Mouse (Mus musculus) CH12.LX (cell line): ENCODE measurements around the gene Lypd1. TPM values are rescaled to one million over a fixed set of nuclear protein-coding genes. Genes with fewer than 3 reads are reported as not detected.
A peak's percentile ranks its signal among the peaks of the same experiment; 100 is the strongest.

Experiments used
- DNase-seq: peaks from one replicate; pipeline ENCODE4 v3.0.0-alpha.2; 2013; ENCODE audit errors: extremely low read depth
- H3K27ac ChIP-seq: 2 replicates; pipeline ENCODE4 v1.5.1; 2012; ENCODE audit warnings: low read depth, mild to moderate bottlenecking, control low read depth, moderate library complexity; ENCODE audit not compliant: insufficient read depth
- H3K27me3 ChIP-seq: replicated peaks from 2 replicates; pipeline ENCODE3; 2012; ENCODE audit warnings: inconsistent platforms
- H3K36me3 ChIP-seq, 2 experiments: replicated peaks in 1 of 2; 2 replicates each; pipeline versions ENCODE3 to v1.6.1; 2012; ENCODE audit warnings: inconsistent platforms in 1 of 2, low read length in 1 of 2, mild to moderate bottlenecking in 1 of 2, mixed read lengths in 1 of 2, moderate library complexity in 1 of 2; ENCODE audit not compliant: control insufficient read depth in 1 of 2, insufficient read depth in 1 of 2
- H3K4me1 ChIP-seq, 2 experiments: 2 replicates each; pipeline ENCODE4 v1.6.1; 2012; ENCODE audit warnings: inconsistent platforms in 1 of 2, moderate library complexity in 1 of 2; ENCODE audit not compliant: insufficient read depth in 2 of 2, control insufficient read depth in 1 of 2
- H3K4me2 ChIP-seq: 2 replicates; pipeline ENCODE4 v1.6.1; 2012; ENCODE audit warnings: low read depth, mild to moderate bottlenecking, control low read depth; ENCODE audit not compliant: poor library complexity, insufficient read depth, severe bottlenecking
- H3K4me3 ChIP-seq, 3 experiments: fragments of 150-350 bp in 1 of 3; sonication (generic) in 1 of 3; replicated peaks in 1 of 3; 2 replicates each; pipeline versions ENCODE3 to v1.5.1; 2011 to 2012; ENCODE audit warnings: low read depth in 2 of 3, low read length in 2 of 3, mild to moderate bottlenecking in 2 of 3, moderate library complexity in 2 of 3, control low read depth in 1 of 3, improper control_type of control experiment in 1 of 3, inconsistent platforms in 1 of 3, mixed read lengths in 1 of 3; ENCODE audit not compliant: poor library complexity in 1 of 3
- H3K79me2 ChIP-seq: replicated peaks from 2 replicates; pipeline ENCODE4 v1.6.1; 2012; ENCODE audit warnings: mild to moderate bottlenecking, moderate library complexity; ENCODE audit not compliant: control insufficient read depth, poor library complexity, insufficient read depth, severe bottlenecking; ENCODE audit errors: extremely low read depth
- H3K9ac ChIP-seq: 2 replicates; pipeline ENCODE4 v1.6.1; 2012; ENCODE audit warnings: low read depth, mild to moderate bottlenecking, control low read depth, moderate library complexity; ENCODE audit not compliant: insufficient read depth
- H3K9me3 ChIP-seq: replicated peaks from 2 replicates; pipeline ENCODE3; 2012; ENCODE audit warnings: low read length, inconsistent platforms, mixed read lengths
- ELF1 ChIP-seq: IDR thresholded peaks from 2 replicates; pipeline ENCODE4 v1.6.1; 2014; ENCODE audit warnings: low read depth, mild to moderate bottlenecking, inconsistent platforms, low read length, improper control_type of control experiment
- HCFC1 ChIP-seq: IDR thresholded peaks from 2 replicates; pipeline ENCODE4 v1.6.1; 2012; ENCODE audit warnings: low read depth, mild to moderate bottlenecking, inconsistent platforms, low read length, improper control_type of control experiment
- JUN ChIP-seq: IDR thresholded peaks from 2 replicates; pipeline ENCODE4 v1.6.1; 2011; ENCODE audit warnings: low read depth, mild to moderate bottlenecking, low read length, improper control_type of control experiment, moderate library complexity; ENCODE audit not compliant: insufficient read depth
- MAX ChIP-seq: IDR thresholded peaks from 2 replicates; pipeline ENCODE4 v1.6.1; 2011; ENCODE audit warnings: low read length, improper control_type of control experiment
- MEF2A ChIP-seq: IDR thresholded peaks from 2 replicates; pipeline ENCODE4 v1.6.1; 2014; ENCODE audit warnings: low read depth, mild to moderate bottlenecking, inconsistent platforms, low read length, improper control_type of control experiment, borderline replicate concordance
- MYC ChIP-seq: IDR thresholded peaks from 2 replicates; pipeline ENCODE4 v1.6.1; 2011; ENCODE audit warnings: low read depth, mild to moderate bottlenecking, improper control_type of control experiment, low read length
- NELFE ChIP-seq: IDR thresholded peaks from 2 replicates; pipeline ENCODE4 v1.6.1; 2011; ENCODE audit warnings: low read depth, low read length, improper control_type of control experiment
- PAX5 ChIP-seq: IDR thresholded peaks from 2 replicates; pipeline ENCODE4 v1.6.1; 2012; ENCODE audit warnings: low read length, inconsistent platforms, mixed read lengths
- RAD21 ChIP-seq: IDR thresholded peaks from 2 replicates; pipeline ENCODE4 v1.6.1; 2011; ENCODE audit warnings: low read depth, mild to moderate bottlenecking, low read length, improper control_type of control experiment, moderate library complexity
- TCF12 ChIP-seq: IDR thresholded peaks from 2 replicates; pipeline ENCODE4 v1.6.1; 2014; ENCODE audit warnings: low read depth, mild to moderate bottlenecking, inconsistent platforms, low read length, improper control_type of control experiment
- ZKSCAN1 ChIP-seq: IDR thresholded peaks from 2 replicates; pipeline ENCODE4 v1.6.1; 2012; ENCODE audit warnings: low read depth, inconsistent platforms, low read length, improper control_type of control experiment, borderline replicate concordance
- dilution Hi-C: fragments of 300-500 bp; cut with MboI; formaldehyde crosslinking; loops from 2 replicates; pipeline ENCODE4 v1.14.3; 2020; ENCODE audit warnings: low sequenced_read_pairs; ENCODE audit not compliant: extremely low pct_unique_long_range_greater_than_20kb, extremely low pct_ligation_motif_present
- in situ Hi-C: fragments of 300-500 bp; cut with MboI; formaldehyde crosslinking; loops from 3 replicates; pipeline ENCODE4 v1.14.3; 2019; ENCODE audit warnings: low sequenced_read_pairs, low pct_ligation_motif_present, low pct_unique_long_range_greater_than_20kb, mixed read lengths
- polyA plus RNA-seq: library from polyadenylated mRNA; unstranded; fragments of >175 nt; gene quantifications from 2 replicates; pipeline ENCODE4 v1.2.1, GENCODE M21; 2012; ENCODE audit warnings: low read depth; ENCODE audit not compliant: insufficient read length
- total RNA-seq, 2 experiments: library from RNA; depleted of rRNA; stranded (reverse); fragments of 300-350 nt in 1 of 2; fragments of >200 nt in 1 of 2; gene quantifications; 2 replicates each; pipeline ENCODE4 v1.2.3; 2012 to 2014

The Lypd1 gene
- total and polyA plus RNA-seq, 3 experiments, result not detected

DNA sequence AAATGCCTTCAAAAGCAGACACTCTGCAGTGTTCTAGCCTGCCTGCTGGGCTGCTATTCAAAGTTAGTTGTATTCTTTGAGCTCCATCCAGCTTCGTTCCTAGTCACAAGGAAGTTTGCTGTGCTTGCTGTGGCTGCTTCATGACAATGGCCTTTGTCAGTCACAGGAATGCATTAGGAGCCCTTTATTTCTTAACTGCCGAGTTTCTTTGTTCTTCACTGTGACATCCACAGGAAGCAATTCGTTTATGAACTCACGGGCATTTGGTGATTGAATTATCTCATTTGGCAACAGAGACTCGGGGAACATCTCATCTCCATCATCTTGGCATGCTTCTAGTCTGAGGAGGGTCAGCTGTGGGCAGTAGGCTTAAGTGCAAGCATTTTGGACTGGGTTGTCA, 58.3 kb downstream of the Lypd1 start:
- Histone ChIP-seq H3K9me3 (peaks cover 47% of the 10 kb centered on the region), H3K9ac (no peak overlapping the region), H3K27me3 (no peaks in the 10 kb centered on the region), H3K4me3 (no peak overlapping the region), H3K79me2 (no peaks in the 10 kb centered on the region), H3K4me1 (no peaks in the 10 kb centered on the region), H3K36me3 (no peaks in the 10 kb centered on the region), H3K27ac (no peak overlapping the region), H3K4me2 (no peak overlapping the region)
- TF ChIP-seq ELF1 (no peak), ZKSCAN1 (no peak), RAD21 (no peak)
- dilution Hi-C loops, result no loop called here
- in situ Hi-C loops, result no loop called here
- DNase-seq, result no peak

DNA sequence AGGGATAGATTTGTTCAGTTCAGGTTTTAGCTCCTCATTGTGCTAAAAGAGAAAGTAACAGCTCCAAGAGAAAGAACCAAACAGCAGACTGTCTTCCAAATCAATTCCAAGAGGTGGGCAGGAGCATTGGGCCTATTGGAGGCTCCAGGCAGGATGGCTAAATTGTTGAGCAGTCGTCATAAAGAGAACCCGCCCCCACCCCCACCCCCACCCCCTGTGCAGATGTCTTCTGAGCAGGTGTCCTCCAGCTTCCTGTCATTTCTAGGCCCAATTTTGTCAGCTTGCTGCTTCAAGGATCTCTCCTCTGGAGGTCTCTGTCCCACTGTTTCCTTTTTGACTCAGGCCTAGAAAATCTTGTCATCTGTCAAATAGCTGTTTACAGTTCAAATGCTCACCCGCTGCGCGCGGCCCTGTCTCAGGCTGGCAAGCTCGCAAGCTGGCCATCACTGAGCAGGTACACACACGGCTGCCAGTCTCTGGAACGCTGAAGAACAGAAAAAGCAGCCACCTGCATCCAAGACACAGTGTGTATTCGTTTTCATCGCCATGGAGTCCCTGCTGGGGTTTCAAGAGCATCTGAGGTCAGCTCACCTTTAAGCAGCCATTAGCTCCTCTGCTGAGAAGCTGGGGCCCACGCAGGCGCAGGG, 73.0 kb downstream of the Lypd1 start:
- H3K4me1 ChIP-seq, result no peaks in the 10 kb centered on the region
- H3K9me3 ChIP-seq, result peaks cover 8% of the 10 kb centered on the region
- DNase-seq, result peak; percentile 0
- no peaks in the 10 kb centered on the region for H3K79me2 ChIP-seq
- in situ Hi-C loops, result no loop called here
- H3K27me3 ChIP-seq, result no peaks in the 10 kb centered on the region
- TF ChIP-seq JUN (no peak), HCFC1 (no peak), NELFE (no peak), MYC (no peak), PAX5 (no peak), MAX (no peak)
- TF ChIP-seq, all 38 proteins: peak for 0
- H3K36me3 ChIP-seq, result no peaks in the 10 kb centered on the region
- H3K4me3 ChIP-seq, result no peak overlapping the region
- no peak overlapping the region for H3K4me2 ChIP-seq
- dilution Hi-C loops, result no loop called here
- no peak overlapping the region for H3K27ac ChIP-seq
- no peak overlapping the region for H3K9ac ChIP-seq

DNA sequence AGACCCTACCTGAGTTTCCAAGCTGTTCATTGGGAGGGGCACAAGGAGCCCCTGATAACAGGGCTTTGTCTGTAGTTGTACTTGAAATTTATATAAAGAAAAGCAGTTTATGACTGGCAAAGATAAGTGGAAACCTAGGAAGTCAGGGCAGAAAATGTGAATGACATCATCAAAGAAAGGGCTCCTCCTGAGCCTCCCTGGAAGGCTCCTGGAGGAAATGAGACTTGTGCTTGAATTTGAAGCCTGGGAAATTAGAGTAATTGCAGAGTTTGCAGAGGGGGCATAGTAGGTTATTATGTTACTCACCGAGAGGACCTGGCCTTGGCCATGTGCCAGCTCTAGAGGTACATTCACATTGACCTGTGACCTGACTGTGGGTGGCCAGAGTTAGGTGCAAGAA, 75.4 kb downstream of the Lypd1 start:
- dilution Hi-C loops (no loop called here), in situ Hi-C loops (no loop called here)
- no peaks in the 10 kb centered on the region for H3K79me2 ChIP-seq
- no peaks in the 10 kb centered on the region for H3K4me1 ChIP-seq
- peaks cover 9% of the 10 kb centered on the region for H3K9me3 ChIP-seq
- H3K27ac ChIP-seq, result no peak overlapping the region
- TF ChIP-seq TCF12 (no peak), MEF2A (no peak)
- no peaks in the 10 kb centered on the region for H3K36me3 ChIP-seq
- no peak overlapping the region for H3K9ac ChIP-seq
- no peak overlapping the region for H3K4me3 ChIP-seq
- H3K27me3 ChIP-seq, result no peaks in the 10 kb centered on the region
- no peak for DNase-seq
- no peak overlapping the region for H3K4me2 ChIP-seq
